Mouse (Mus musculus) small intestine, adult 2 months (tissue): ENCODE results near the gene Gnb3. TPM values are rescaled to one million over a fixed set of nuclear protein-coding genes. Genes with fewer than 3 reads are reported as not detected.

Source experiments
- H3K27ac ChIP-seq: fragments of 200-500 bp; 2 replicates; pipeline ENCODE4 v1.5.1; 2012; ENCODE audit warnings: low read depth, low read length, control low read depth, inconsistent platforms; ENCODE audit not compliant: insufficient read depth
- H3K27me3 ChIP-seq: fragments of 200-500 bp; 2 replicates; pipeline ENCODE4 v1.6.1; 2012; ENCODE audit warnings: mild to moderate bottlenecking, moderate library complexity, low read length, inconsistent platforms; ENCODE audit not compliant: control insufficient read depth, insufficient read depth
- H3K36me3 ChIP-seq: fragments of 200-500 bp; 2 replicates; pipeline ENCODE4 v1.6.1; 2012; ENCODE audit warnings: mild to moderate bottlenecking, low read length, control low read depth, inconsistent platforms; ENCODE audit not compliant: control insufficient read depth, insufficient read depth
- H3K4me1 ChIP-seq: fragments of 200-500 bp; 2 replicates; pipeline ENCODE4 v1.6.1; 2012; ENCODE audit warnings: low read length, inconsistent platforms, mixed read lengths; ENCODE audit not compliant: control insufficient read depth, insufficient read depth, insufficient read length
- H3K4me3 ChIP-seq: fragments of 200-500 bp; 2 replicates; pipeline ENCODE4 v1.5.1; 2012; ENCODE audit warnings: low read depth, mild to moderate bottlenecking, control low read depth, inconsistent platforms, low read length, moderate library complexity
- CTCF ChIP-seq: fragments of 200-500 bp; IDR thresholded peaks from 2 replicates; pipeline ENCODE4 v1.5.1; 2012; ENCODE audit warnings: low read depth, mild to moderate bottlenecking, control low read depth, inconsistent platforms, low read length, moderate library complexity, mixed read lengths; ENCODE audit not compliant: insufficient replicate concordance, insufficient read length; ENCODE audit errors: extremely low read depth
- POLR2A ChIP-seq: fragments of 200-500 bp; IDR thresholded peaks from 2 replicates; pipeline ENCODE4 v1.6.1; 2012; ENCODE audit warnings: low read depth, mild to moderate bottlenecking, control low read depth, inconsistent platforms, low read length, moderate library complexity
- WGBS: fragments of 180-500 bp; shearing (Covaris S2); methylation state at CpG from one replicate; pipeline ENCODE4 v1.1.7; 2018; 5-methylcytosine and 5-hydroxymethylcytosine counted together
- polyA plus RNA-seq: library from polyadenylated mRNA; depleted of rRNA; stranded (reverse); fragments of >200 nt; gene quantifications from 2 replicates; pipeline ENCODE4 v1.2.3, GENCODE M21; 2012; rRNA removed

Gene Gnb3
- polyA plus RNA-seq, result 0.05 and 0.19 TPM in 2 replicates

GRCm38 (mm10) chr6:124840241-124841167 is at the start of gene Gnb3:
TSS of gene Gnb3 (minus strand) at chr6:124840275.
- Histone ChIP-seq H3K27ac (no peak within 1 kb of the TSS), H3K4me3 (no peak within 1 kb of the TSS), H3K4me1 (no peaks in the 10 kb centered on the region), H3K36me3 (no peaks in the 10 kb centered on the region), H3K27me3 (no peaks in the 10 kb centered on the region)
- TF ChIP-seq POLR2A (no peak), CTCF (no peak)
- 42% methylated on average over 15 of the region's 15 CpGs for WGBS

- Histone ChIP-seq H3K4me3 (no peak overlapping the region), H3K27me3 (no peaks in the 10 kb centered on the region), H3K4me1 (no peaks in the 10 kb centered on the region), H3K36me3 (no peaks in the 10 kb centered on the region), H3K27ac (no peak overlapping the region)
- WGBS, result 87% methylated on average over 6 of the region's 6 CpGs
- TF ChIP-seq POLR2A, result no peak
- TF ChIP-seq CTCF, result no peak
These were observed 48.6 kb upstream of the Gnb3 start for GRCm38 (mm10) chr6:124888555-124889125.

GRCm38 (mm10) chr6:124887986-124888385 is 47.9 kb upstream of the Gnb3 start, which contains the start of gene Cd4:
TSS of gene Cd4 (minus strand) at chr6:124888221.
- Histone ChIP-seq H3K4me1 (no peaks in the 10 kb centered on the region), H3K36me3 (no peaks in the 10 kb centered on the region), H3K27me3 (no peaks in the 10 kb centered on the region), H3K27ac (no peak within 1 kb of the TSS), H3K4me3 (peak within 1 kb of the TSS; percentile 36)
- 76% methylated on average over 9 of the region's 9 CpGs for WGBS
- TF ChIP-seq POLR2A, result no peak
- no peak for TF ChIP-seq CTCF

GRCm38 (mm10) chr6:124885956-124886381 is 45.9 kb upstream of the Gnb3 start:
- peak overlapping the region; percentile 22 for H3K4me3 ChIP-seq
- no peaks in the 10 kb centered on the region for H3K36me3 ChIP-seq
- no peaks in the 10 kb centered on the region for H3K4me1 ChIP-seq
- TF ChIP-seq CTCF (no peak), POLR2A (no peak)
- no peak overlapping the region for H3K27ac ChIP-seq
- H3K27me3 ChIP-seq, result no peaks in the 10 kb centered on the region
- 91% methylated on average over 8 of the region's 8 CpGs for WGBS

- Histone ChIP-seq H3K4me1 (no peaks in the 10 kb centered on the region), H3K36me3 (no peaks in the 10 kb centered on the region), H3K27ac (no peak overlapping the region), H3K27me3 (no peaks in the 10 kb centered on the region), H3K4me3 (no peak overlapping the region)
- no peak for TF ChIP-seq CTCF
- TF ChIP-seq POLR2A, result no peak
- 69% methylated on average over 10 of the region's 10 CpGs for WGBS
These were observed 44.8 kb upstream of the Gnb3 start for GRCm38 (mm10) chr6:124884714-124885500.

GRCm38 (mm10) chr6:124883351-124883750 is 43.3 kb upstream of the Gnb3 start:
- WGBS, result 74% methylated on average over 10 of the region's 10 CpGs
- H3K36me3 ChIP-seq, result no peaks in the 10 kb centered on the region
- no peak overlapping the region for H3K27ac ChIP-seq
- H3K27me3 ChIP-seq, result no peaks in the 10 kb centered on the region
- no peak overlapping the region for H3K4me3 ChIP-seq
- H3K4me1 ChIP-seq, result no peaks in the 10 kb centered on the region
- TF ChIP-seq CTCF (no peak), POLR2A (no peak)

- H3K27ac ChIP-seq, result no peak overlapping the region
- H3K36me3 ChIP-seq, result no peaks in the 10 kb centered on the region
- WGBS, result 67% methylated on average over 9 of the region's 9 CpGs
- no peaks in the 10 kb centered on the region for H3K4me1 ChIP-seq
- TF ChIP-seq CTCF (no peak), POLR2A (no peak)
- no peaks in the 10 kb centered on the region for H3K27me3 ChIP-seq
- H3K4me3 ChIP-seq, result no peak overlapping the region
These were observed 41.7 kb upstream of the Gnb3 start for GRCm38 (mm10) chr6:124881821-124882220.
